9 mouse cellular contexts compared by ENCODE assay signal in genomic region chr9:107545602-107546001, GRCm38 (mm10). TPM values are rescaled to one million over a fixed set of nuclear protein-coding genes. Genes with fewer than 3 reads are reported as not detected.
DNase-seq lines count a peak whose midpoint lies in the region; ATAC-seq and TF ChIP-seq lines count a peak whose summit lies in the region.
"Had no signal": no experiment of that assay in that cellular context is flagged by ENCODE, and none has a peak within 500 bp of the region (broad histone marks: within the 10 kb centered on the region; RNA-seq: fewer than 3 reads in every experiment).

No protein-coding gene starts in this region.

- H3K4me3 ChIP-seq in intestine, embryonic 14.5 days (ENCODE audit: low read depth, low read length) = no peak overlapping the region
- no peak overlapping the region for H3K4me3 ChIP-seq in intestine, embryonic 15.5 days (replicated peaks)
- no peak overlapping the region for H3K4me3 ChIP-seq in bone marrow, adult 2 months (replicated peaks; ENCODE audit: control insufficient read depth, low read depth, low read length)
- peak overlapping the region; percentile 40 for H3K4me3 ChIP-seq in megakaryocyte, embryonic 14.5 days (replicated peaks)
- H3K4me3 ChIP-seq: embryonic facial prominence, embryonic 12.5 days had no signal

- no peak overlapping the region for H3K27ac ChIP-seq in intestine, embryonic 14.5 days (ENCODE audit: low read depth)
- no peak overlapping the region for H3K27ac ChIP-seq in intestine, embryonic 15.5 days
- H3K27ac ChIP-seq in bone marrow, adult 2 months (ENCODE audit: control insufficient read depth, insufficient read depth, low read depth, low read length, poor library complexity) = no peak overlapping the region
- H3K27ac ChIP-seq: embryonic facial prominence, embryonic 12.5 days had no signal

- no peak for ATAC-seq in intestine, embryonic 14.5 days (replicated peaks; ENCODE audit: low FRiP score, low TSS enrichment, low read depth)
- ATAC-seq in intestine, embryonic 15.5 days = no peak
- peak; percentile 20 for ATAC-seq in CD4-positive, CD25-positive, alpha-beta regulatory T cell, adult 4 months

- no peak for TF ChIP-seq POLR2A in bone marrow, adult 2 months (IDR thresholded peaks at IDR 0.05; ENCODE audit: borderline replicate concordance, control insufficient read depth, low read depth, low read length)

- peak; percentile 92 for TF ChIP-seq CTCF in bone marrow, adult 2 months (IDR thresholded peaks at IDR 0.05; ENCODE audit: control insufficient read depth, insufficient read depth, low read length)

- DNase-seq in intestine, embryonic 14.5 days (ENCODE audit: low spot score) = peak; percentile 89
- DNase-seq in gastrocnemius, adult 18-20 months (ENCODE audit: low spot score) = peak; percentile 78
- DNase-seq in layer of hippocampus, postnatal 36 days = peak; percentile 58 to 61
- DNase-seq in thymus, postnatal 36 days = peak; percentile 66 to 72

- no peaks in the 10 kb centered on the region for H3K9me3 ChIP-seq in intestine, embryonic 14.5 days (ENCODE audit: control insufficient read depth, low read length)
- H3K9me3 ChIP-seq in intestine, embryonic 15.5 days = no peaks in the 10 kb centered on the region
- no peaks in the 10 kb centered on the region for H3K9me3 ChIP-seq in megakaryocyte, embryonic 14.5 days
- H3K9me3 ChIP-seq: embryonic facial prominence, embryonic 12.5 days had no signal

- whole genome bisulfite sequencing in intestine, embryonic 14.5 days = 20% methylated on average over 3 of the region's 3 CpGs
- 13% methylated on average over 3 of the region's 3 CpGs for WGBS in intestine, embryonic 15.5 days
- 19% methylated on average over 3 of the region's 3 CpGs for WGBS in bone marrow, adult 2 months

- peaks cover 22% of the 10 kb centered on the region for H3K36me3 ChIP-seq in intestine, embryonic 14.5 days (ENCODE audit: control insufficient read depth, insufficient read depth, low read length)
- H3K36me3 ChIP-seq in intestine, embryonic 15.5 days = peaks cover 4% of the 10 kb centered on the region; the same call in 1 of the 2 replicates
- peaks cover 28% of the 10 kb centered on the region for H3K36me3 ChIP-seq in megakaryocyte, embryonic 14.5 days (replicated peaks; ENCODE audit: low read length)

- H3K4me2 ChIP-seq in intestine, embryonic 14.5 days (ENCODE audit: low read length) = no peak overlapping the region
- H3K4me2 ChIP-seq in intestine, embryonic 15.5 days (replicated peaks) = no peak overlapping the region
- H3K4me2 ChIP-seq: embryonic facial prominence, embryonic 12.5 days had no signal

- no peaks in the 10 kb centered on the region for H3K27me3 ChIP-seq in intestine, embryonic 14.5 days (replicated peaks; ENCODE audit: control insufficient read depth, insufficient read depth, low read length)
- H3K27me3 ChIP-seq in intestine, embryonic 15.5 days (replicated peaks) = no peaks in the 10 kb centered on the region
- H3K27me3 ChIP-seq in megakaryocyte, embryonic 14.5 days (replicated peaks) = peaks cover 8% of the 10 kb centered on the region

- H3K4me1 ChIP-seq in intestine, embryonic 14.5 days (replicated peaks; ENCODE audit: control insufficient read depth, insufficient read depth, low read length) = peaks cover 24% of the 10 kb centered on the region
- peaks cover 31% of the 10 kb centered on the region for H3K4me1 ChIP-seq in intestine, embryonic 15.5 days (replicated peaks)
- H3K4me1 ChIP-seq in bone marrow, adult 2 months (ENCODE audit: control insufficient read depth, insufficient read depth, low read length) = peaks cover 4% of the 10 kb centered on the region; the same call in 1 of the 2 replicates
- peaks cover 79% of the 10 kb centered on the region for H3K4me1 ChIP-seq in megakaryocyte, embryonic 14.5 days

- no peak overlapping the region for H3K9ac ChIP-seq in intestine, embryonic 14.5 days (ENCODE audit: low read length)
- no peak overlapping the region for H3K9ac ChIP-seq in intestine, embryonic 15.5 days
- H3K9ac ChIP-seq: embryonic facial prominence, embryonic 12.5 days had no signal

RNA-seq across cellular contexts. Expression of gene Zmynd10, which starts 1.5 kb away (rescaled TPM):
- polyA plus RNA-seq in intestine, embryonic 14.5 days (2014; fragmentation: Nextera tagmentation; extraction: Ambion mirVana) = 0.54 TPM in 1 of 2 replicates, not detected in the other
- polyA plus RNA-seq in intestine, embryonic 15.5 days (2015; fragmentation: Nextera tagmentation; extraction: Ambion mirVana) = 0.67 and 0.68 TPM in 2 replicates
- 1 to 10 TPM in 1 of 2 experiments, not detected in 1; 3.0 TPM for polyA plus RNA-seq in CD4-positive, CD25-positive, alpha-beta regulatory T cell, adult 4 months (2017; shearing (Covaris generic))
- not detected in 2 replicates for polyA plus RNA-seq in bone marrow, adult 2 months (2011; ENCODE audit: insufficient read depth, insufficient read length, low replicate concordance, missing spikeins)
- total RNA-seq in gastrocnemius, adult 18-20 months (2021) = under 1 TPM; 0.40 to 0.68 TPM
- total RNA-seq in layer of hippocampus, postnatal 36 days (2021) = 1 to 10 TPM; 3.4 to 4.3 TPM
- 0.68 TPM in 1 of 2 replicates, not detected in the other for polyA plus RNA-seq in megakaryocyte, embryonic 14.5 days (2012; ENCODE audit: insufficient read depth, low replicate concordance)

RNA-seq across cellular contexts. Expression of gene Nprl2, which starts 3.6 kb away (rescaled TPM):
- polyA plus RNA-seq in intestine, embryonic 14.5 days (2014; fragmentation: Nextera tagmentation; extraction: Ambion mirVana) = 34.8 and 42.2 TPM in 2 replicates
- polyA plus RNA-seq in intestine, embryonic 15.5 days (2015; fragmentation: Nextera tagmentation; extraction: Ambion mirVana) = 33.9 and 36.9 TPM in 2 replicates
- polyA plus RNA-seq in CD4-positive, CD25-positive, alpha-beta regulatory T cell, adult 4 months (2017; shearing (Covaris generic)) = 10 to 100 TPM; 54.1 to 59.0 TPM
- 9.3 and 24.6 TPM in 2 replicates for polyA plus RNA-seq in bone marrow, adult 2 months (2011; ENCODE audit: insufficient read depth, insufficient read length, low replicate concordance, missing spikeins)
- total RNA-seq in gastrocnemius, adult 18-20 months (2021) = 10 to 100 TPM; 10.7 to 13.7 TPM
- total RNA-seq in layer of hippocampus, postnatal 36 days (2021) = 10 to 100 TPM; 39.7 to 47.9 TPM
- polyA plus RNA-seq in megakaryocyte, embryonic 14.5 days (2012; ENCODE audit: insufficient read depth, low replicate concordance) = 0.37 TPM in 1 of 2 replicates, not detected in the other

RNA-seq across cellular contexts. Expression of gene Cyb561d2, which starts 3.6 kb away (rescaled TPM):
- polyA plus RNA-seq in intestine, embryonic 14.5 days (2014; fragmentation: Nextera tagmentation; extraction: Ambion mirVana) = 27.1 and 30.8 TPM in 2 replicates
- 31.2 and 35.8 TPM in 2 replicates for polyA plus RNA-seq in intestine, embryonic 15.5 days (2015; fragmentation: Nextera tagmentation; extraction: Ambion mirVana)
- polyA plus RNA-seq in CD4-positive, CD25-positive, alpha-beta regulatory T cell, adult 4 months (2017; shearing (Covaris generic)) = 10 to 100 TPM; 67.6 to 79.7 TPM
- 6.0 and 10.3 TPM in 2 replicates for polyA plus RNA-seq in bone marrow, adult 2 months (2011; ENCODE audit: insufficient read depth, insufficient read length, low replicate concordance, missing spikeins)
- 1 to 10 TPM; 3.0 to 4.1 TPM for total RNA-seq in gastrocnemius, adult 18-20 months (2021)
- total RNA-seq in layer of hippocampus, postnatal 36 days (2021) = 10 to 100 TPM; 15.1 to 18.2 TPM
- 4.2 and 18.5 TPM in 2 replicates for polyA plus RNA-seq in megakaryocyte, embryonic 14.5 days (2012; ENCODE audit: insufficient read depth, low replicate concordance)

RNA-seq across cellular contexts. Expression of gene Rassf1, which starts 5.8 kb away (rescaled TPM):
- 54.4 and 59.9 TPM in 2 replicates for polyA plus RNA-seq in intestine, embryonic 14.5 days (2014; fragmentation: Nextera tagmentation; extraction: Ambion mirVana)
- polyA plus RNA-seq in intestine, embryonic 15.5 days (2015; fragmentation: Nextera tagmentation; extraction: Ambion mirVana) = 51.7 and 52.7 TPM in 2 replicates
- 10 to 100 TPM; 77.8 to 89.5 TPM for polyA plus RNA-seq in CD4-positive, CD25-positive, alpha-beta regulatory T cell, adult 4 months (2017; shearing (Covaris generic))
- 31.3 and 32.3 TPM in 2 replicates for polyA plus RNA-seq in bone marrow, adult 2 months (2011; ENCODE audit: insufficient read depth, insufficient read length, low replicate concordance, missing spikeins)
- 10 to 100 TPM; 11.9 to 13.6 TPM for total RNA-seq in gastrocnemius, adult 18-20 months (2021)
- 10 to 100 TPM; 15.8 TPM for total RNA-seq in layer of hippocampus, postnatal 36 days (2021)
- 10.3 and 12.6 TPM in 2 replicates for polyA plus RNA-seq in megakaryocyte, embryonic 14.5 days (2012; ENCODE audit: insufficient read depth, low replicate concordance)

RNA-seq across cellular contexts. Expression of gene Tmem115, which starts 11.9 kb away (rescaled TPM):
- 46.7 and 47.6 TPM in 2 replicates for polyA plus RNA-seq in intestine, embryonic 14.5 days (2014; fragmentation: Nextera tagmentation; extraction: Ambion mirVana)
- 42.2 and 43.0 TPM in 2 replicates for polyA plus RNA-seq in intestine, embryonic 15.5 days (2015; fragmentation: Nextera tagmentation; extraction: Ambion mirVana)
- polyA plus RNA-seq in CD4-positive, CD25-positive, alpha-beta regulatory T cell, adult 4 months (2017; shearing (Covaris generic)) = 10 to 100 TPM; 19.7 to 28.0 TPM
- 2.2 and 6.6 TPM in 2 replicates for polyA plus RNA-seq in bone marrow, adult 2 months (2011; ENCODE audit: insufficient read depth, insufficient read length, low replicate concordance, missing spikeins)
- total RNA-seq in gastrocnemius, adult 18-20 months (2021) = 10 to 100 TPM; 16.3 to 17.1 TPM
- 10 to 100 TPM; 34.6 to 35.0 TPM for total RNA-seq in layer of hippocampus, postnatal 36 days (2021)
- 12.0 and 24.4 TPM in 2 replicates for polyA plus RNA-seq in megakaryocyte, embryonic 14.5 days (2012; ENCODE audit: insufficient read depth, low replicate concordance)
